In genomic region chr5:35746910-35747309, GRCm38 (mm10) we compare ENCODE assay signal across 9 mouse cellular contexts. TPM values are rescaled to one million over a fixed set of nuclear protein-coding genes. Genes with fewer than 3 reads are reported as not detected.
DNase-seq lines count a peak whose midpoint lies in the region; ATAC-seq and TF ChIP-seq lines count a peak whose summit lies in the region.
"Had no signal": no experiment of that assay in that cellular context is flagged by ENCODE, and none has a peak within 500 bp of the region (broad histone marks: within the 10 kb centered on the region; RNA-seq: fewer than 3 reads in every experiment).

No protein-coding gene starts in this region.

- H3K4me3 ChIP-seq in thymus, adult 2 months (ENCODE audit: control insufficient read depth, insufficient read depth, low read length) = no peak overlapping the region
- no peak overlapping the region for H3K4me3 ChIP-seq in embryonic facial prominence, embryonic 10.5 days
- no peak overlapping the region for H3K4me3 ChIP-seq in lung, embryonic 14.5 days (ENCODE audit: low read depth, low read length)
- H3K4me3 ChIP-seq: myocyte had no signal

- H3K27ac ChIP-seq in thymus, adult 2 months (ENCODE audit: control insufficient read depth, insufficient read depth, low read length) = no peak overlapping the region
- no peak overlapping the region for H3K27ac ChIP-seq in embryonic facial prominence, embryonic 10.5 days (replicated peaks)
- no peak overlapping the region for H3K27ac ChIP-seq in lung, embryonic 14.5 days (ENCODE audit: low read depth)

- no peaks in the 10 kb centered on the region for H3K27me3 ChIP-seq in thymus, adult 2 months (ENCODE audit: control insufficient read depth, insufficient read depth, low read length)
- peaks cover 1% of the 10 kb centered on the region; the same call in 1 of the 2 replicates for H3K27me3 ChIP-seq in embryonic facial prominence, embryonic 10.5 days (replicated peaks; ENCODE audit: low read depth, poor library complexity, severe bottlenecking)
- no peaks in the 10 kb centered on the region for H3K27me3 ChIP-seq in lung, embryonic 14.5 days (ENCODE audit: insufficient read depth, low read length)

- ATAC-seq in lung, embryonic 14.5 days (ENCODE audit: insufficient read depth) = no peak
- ATAC-seq in inflammation-experienced regulatory T-cells, adult 6 months = no peak

- no peaks in the 10 kb centered on the region for H3K9me3 ChIP-seq in embryonic facial prominence, embryonic 10.5 days
- no peaks in the 10 kb centered on the region for H3K9me3 ChIP-seq in lung, embryonic 14.5 days (ENCODE audit: low read depth, low read length)

- no peak overlapping the region for H3K9ac ChIP-seq in lung, embryonic 14.5 days

- peak; percentile 66 for DNase-seq in thymus, adult 2 months
- DNase-seq in thymus, adult 18-20 months = no peak
- DNase-seq in adrenal gland, postnatal 10 days = peak; percentile 89
- peak; percentile 74 for DNase-seq in embryonic facial prominence, embryonic 10.5 days (ENCODE audit: low spot score)
- peak; percentile 80 to 93 for DNase-seq in kidney, postnatal 25 days
- peak; percentile 86 for DNase-seq in lung, embryonic 14.5 days
- DNase-seq in right cerebral cortex, postnatal 14 days = peak; percentile 83

- H3K36me3 ChIP-seq in thymus, adult 2 months (ENCODE audit: control insufficient read depth, insufficient read depth, low read length) = no peaks in the 10 kb centered on the region
- no peaks in the 10 kb centered on the region for H3K36me3 ChIP-seq in embryonic facial prominence, embryonic 10.5 days (replicated peaks)
- H3K36me3 ChIP-seq in lung, embryonic 14.5 days (ENCODE audit: insufficient read depth) = no peaks in the 10 kb centered on the region

- TF ChIP-seq CTCF in thymus, adult 2 months (IDR thresholded peaks at IDR 0.05; ENCODE audit: borderline replicate concordance, control insufficient read depth, extremely low read depth, insufficient read depth, low read length, poor library complexity) = peak; percentile 44; the same call in 1 of the 2 replicates
- TF ChIP-seq CTCF in lung, embryonic 14.5 days (IDR thresholded peaks at IDR 0.05; ENCODE audit: low read depth) = peak; percentile 90

- H3K4me1 ChIP-seq in thymus, adult 2 months (replicated peaks; ENCODE audit: control insufficient read depth, insufficient read depth, low read length) = no peaks in the 10 kb centered on the region
- no peaks in the 10 kb centered on the region for H3K4me1 ChIP-seq in embryonic facial prominence, embryonic 10.5 days
- no peaks in the 10 kb centered on the region for H3K4me1 ChIP-seq in lung, embryonic 14.5 days (ENCODE audit: insufficient read depth)

- no peak for TF ChIP-seq POLR2A in thymus, adult 2 months (IDR thresholded peaks at IDR 0.05; ENCODE audit: control insufficient read depth, extremely low read depth, insufficient read depth, low read length, poor library complexity)

- 19% methylated on average over 4 of the region's 4 CpGs for WGBS in thymus, adult 2 months
- WGBS in embryonic facial prominence, embryonic 10.5 days = 30% methylated on average over 4 of the region's 4 CpGs
- 20% methylated on average over 4 of the region's 4 CpGs for WGBS in lung, embryonic 14.5 days

- H3K4me2 ChIP-seq in lung, embryonic 14.5 days = no peak overlapping the region

RNA-seq across cellular contexts. Expression of gene Sh3tc1, which starts 7.1 kb away (rescaled TPM):
- polyA plus RNA-seq in thymus, adult 2 months (2012; rRNA removed) = 4.4 and 5.2 TPM in 2 replicates
- total RNA-seq in adrenal gland, postnatal 10 days (2021) = 10 to 100 TPM in 1 of 2 experiments, 1 to 10 TPM in 1; 9.5 to 17.6 TPM
- 3.7 and 4.3 TPM in 2 replicates for polyA plus RNA-seq in embryonic facial prominence, embryonic 10.5 days (2016; fragmentation: Nextera tagmentation; extraction: Ambion mirVana)
- 8.7 and 10.6 TPM in 2 replicates for polyA plus RNA-seq in lung, embryonic 14.5 days (2014; fragmentation: Nextera tagmentation; extraction: Ambion mirVana)
- polyA plus RNA-seq in inflammation-experienced regulatory T-cells, adult 6 months (2017; shearing (Covaris generic)) = 1 to 10 TPM; 1.1 to 2.2 (median 1.4) TPM

RNA-seq across cellular contexts. Expression of gene Ablim2, which starts 10.8 kb away (rescaled TPM):
- polyA plus RNA-seq in thymus, adult 2 months (2012; rRNA removed) = 4.0 and 4.5 TPM in 2 replicates
- 1 to 10 TPM; 4.0 to 8.9 TPM for total RNA-seq in adrenal gland, postnatal 10 days (2021)
- 0.38 and 0.51 TPM in 2 replicates for polyA plus RNA-seq in embryonic facial prominence, embryonic 10.5 days (2016; fragmentation: Nextera tagmentation; extraction: Ambion mirVana)
- 0.36 and 0.45 TPM in 2 replicates for polyA plus RNA-seq in lung, embryonic 14.5 days (2014; fragmentation: Nextera tagmentation; extraction: Ambion mirVana)
- polyA plus RNA-seq in inflammation-experienced regulatory T-cells, adult 6 months (2017; shearing (Covaris generic)) = 1 to 10 TPM; 1.8 to 2.1 (median 1.8) TPM

Comparison
In these comparisons a context has a peak if more than half of its experiments do, and no peak if none do; other contexts are left out.
1. DNase-seq: peak in thymus, adult 2 months (single experiment), adrenal gland, postnatal 10 days (single experiment), embryonic facial prominence, embryonic 10.5 days (single experiment), kidney, postnatal 25 days (2 of 2), lung, embryonic 14.5 days (single experiment) and right cerebral cortex, postnatal 14 days (single experiment); none in thymus, adult 18-20 months (0 of 2).